Mouse (Mus musculus) gastrocnemius, postnatal 10 days (tissue): ENCODE measurements at regions not wholly inside any gene's neighbourhood (a gene's known extent, or its start where the extent isn't known, plus 50 kb on each side); places are given as distances from the start of the nearest gene placed in this dataset.
"Not testable (repeated sequence)": the region's sequence is repeated elsewhere in the genome, so short reads cannot be mapped to it uniquely, and the experiment has no call there.

Source experiments
- DNase-seq: peaks from one replicate; pipeline ENCODE4 v3.0.0; 2021; ENCODE audit warnings: mixed read lengths

GRCm38 (mm10) chr3:149052295-149052902 lies 62.0 kb upstream of the Adgrl2 start:
- DNase-seq: not testable (repeated sequence)

GRCm38 (mm10) chr3:149045343-149045742 lies 55.0 kb upstream of the Adgrl2 start:
- no peak for DNase-seq

GRCm38 (mm10) chr3:149043901-149044300 lies 53.5 kb upstream of the Adgrl2 start:
- no peak for DNase-seq

GRCm38 (mm10) chr3:149042527-149042926 lies 52.2 kb upstream of the Adgrl2 start:
- no peak for DNase-seq

- DNase-seq: no peak
Observed at GRCm38 (mm10) chr3:149041188-149041587, 50.8 kb upstream of the Adgrl2 start.
